Mouse (Mus musculus) testis, adult 2 months (tissue): Measurements from ENCODE around the gene Fam117a. TPM values are rescaled to one million over a fixed set of nuclear protein-coding genes. Genes with fewer than 3 reads are reported as not detected.

Experiments
- H3K27ac ChIP-seq: fragments of 200-500 bp; 2 replicates; pipeline ENCODE4 v1.5.1; 2012; ENCODE audit warnings: low read depth, low read length; ENCODE audit not compliant: control insufficient read depth, insufficient read depth
- H3K27me3 ChIP-seq: fragments of 200-500 bp; 2 replicates; pipeline ENCODE4 v1.6.1; 2012; ENCODE audit warnings: mild to moderate bottlenecking, low read length, moderate library complexity; ENCODE audit not compliant: control insufficient read depth, insufficient read depth
- H3K36me3 ChIP-seq: fragments of 200-500 bp; 2 replicates; pipeline ENCODE4 v1.6.1; 2012; ENCODE audit warnings: mild to moderate bottlenecking, low read length; ENCODE audit not compliant: control insufficient read depth, insufficient read depth
- H3K4me1 ChIP-seq: fragments of 200-500 bp; 2 replicates; pipeline ENCODE4 v1.6.1; 2012; ENCODE audit warnings: low read length; ENCODE audit not compliant: control insufficient read depth, insufficient read depth
- H3K4me3 ChIP-seq: fragments of 200-500 bp; 2 replicates; pipeline ENCODE4 v1.5.1; 2012; ENCODE audit warnings: low read depth, mild to moderate bottlenecking, low read length, moderate library complexity, mixed read lengths; ENCODE audit not compliant: control insufficient read depth
- CTCF ChIP-seq: fragments of 200-500 bp; IDR thresholded peaks from 2 replicates; pipeline ENCODE4 v1.5.1; 2012; ENCODE audit warnings: low read depth, mild to moderate bottlenecking, inconsistent platforms, low read length, moderate library complexity; ENCODE audit not compliant: control insufficient read depth, insufficient read depth, insufficient replicate concordance
- POLR2A ChIP-seq: fragments of 200-500 bp; IDR thresholded peaks from 2 replicates; pipeline ENCODE4 v1.6.1; 2012; ENCODE audit warnings: low read depth, mild to moderate bottlenecking, inconsistent platforms, low read length, moderate library complexity; ENCODE audit not compliant: control insufficient read depth
- polyA plus RNA-seq: library from polyadenylated mRNA; depleted of rRNA; stranded (reverse); fragments of >200 nt; gene quantifications from 2 replicates; pipeline ENCODE4 v1.2.3, GENCODE M21; 2012

The Fam117a gene
- polyA plus RNA-seq, 1 experiment: 16.7 TPM

DNA sequence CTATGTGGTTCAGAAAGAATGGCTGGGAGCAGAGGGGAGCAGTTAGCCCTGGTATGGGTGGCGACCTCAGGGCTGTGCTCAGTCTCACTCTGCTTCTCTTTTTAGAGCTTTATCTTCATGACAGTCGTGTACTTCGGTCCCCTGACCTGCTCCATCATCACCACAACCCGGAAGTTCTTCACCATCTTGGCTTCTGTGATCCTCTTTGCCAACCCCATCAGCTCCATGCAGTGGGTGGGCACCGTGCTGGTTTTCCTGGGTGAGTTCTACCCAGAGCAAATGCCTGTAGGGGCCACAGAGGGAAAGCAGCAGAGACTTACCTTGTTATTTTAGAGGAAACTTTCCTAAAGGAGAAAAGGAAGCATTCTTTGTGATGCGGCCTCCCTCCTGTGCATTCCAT, 53.6 kb downstream of the Fam117a start:
- H3K36me3 ChIP-seq: peaks cover 1% of the 10 kb centered on the region; the same call in 1 of the 2 replicates
- TF ChIP-seq CTCF (no peak), POLR2A (no peak)
- H3K4me3 ChIP-seq: no peak overlapping the region
- H3K4me1 ChIP-seq: no peaks in the 10 kb centered on the region
- H3K27me3 ChIP-seq: no peaks in the 10 kb centered on the region
- H3K27ac ChIP-seq: no peak overlapping the region

DNA sequence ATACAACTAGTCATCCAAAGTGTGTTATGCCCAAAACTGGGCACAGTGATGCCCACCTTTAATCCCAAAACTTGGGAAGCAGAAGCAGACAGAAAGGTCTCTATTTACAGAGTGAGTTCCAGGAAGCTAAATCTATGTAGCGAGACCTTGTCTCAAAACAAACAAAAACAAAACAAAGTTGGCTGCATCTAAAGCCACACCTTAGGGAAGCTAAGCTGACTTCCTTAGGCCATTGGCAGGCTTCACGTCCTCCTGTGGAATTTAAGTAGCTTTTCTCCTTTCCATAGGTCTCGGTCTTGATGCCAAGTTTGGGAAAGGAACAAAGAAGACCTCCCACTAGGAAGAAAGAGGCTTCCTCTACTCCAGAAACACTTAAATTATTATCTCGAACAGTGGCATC, 54.4 kb downstream of the Fam117a start:
- H3K4me3 ChIP-seq: no peak overlapping the region
- peaks cover 1% of the 10 kb centered on the region; the same call in 1 of the 2 replicates for H3K36me3 ChIP-seq
- no peak overlapping the region for H3K27ac ChIP-seq
- no peaks in the 10 kb centered on the region for H3K27me3 ChIP-seq
- H3K4me1 ChIP-seq: no peaks in the 10 kb centered on the region
- TF ChIP-seq POLR2A (no peak), CTCF (no peak)

DNA sequence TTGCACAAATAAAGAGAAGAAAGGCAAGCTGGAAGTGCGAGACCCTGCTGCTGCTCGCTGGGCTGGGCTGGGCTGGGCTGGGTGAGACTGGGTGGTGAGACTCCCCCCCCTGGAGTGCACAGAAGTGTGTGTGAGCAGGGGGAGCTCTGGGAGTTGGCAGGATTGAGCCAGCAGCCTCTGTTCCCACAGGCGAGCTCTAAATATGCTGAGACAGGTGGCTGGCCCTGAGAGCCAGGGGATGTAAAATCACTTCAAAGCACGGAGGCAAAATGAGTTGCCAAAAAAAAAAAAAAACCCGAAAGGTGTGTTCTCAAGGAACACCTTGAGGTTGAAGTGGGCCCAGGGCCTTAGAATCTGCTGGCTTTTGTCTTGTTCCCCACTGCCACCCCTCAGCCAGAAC, 54.9 kb downstream of the Fam117a start:
- H3K4me1 ChIP-seq: no peaks in the 10 kb centered on the region
- no peak overlapping the region for H3K4me3 ChIP-seq
- TF ChIP-seq POLR2A (no peak), CTCF (no peak)
- no peak overlapping the region for H3K27ac ChIP-seq
- H3K27me3 ChIP-seq: no peaks in the 10 kb centered on the region
- H3K36me3 ChIP-seq: peaks cover 1% of the 10 kb centered on the region; the same call in 1 of the 2 replicates

DNA sequence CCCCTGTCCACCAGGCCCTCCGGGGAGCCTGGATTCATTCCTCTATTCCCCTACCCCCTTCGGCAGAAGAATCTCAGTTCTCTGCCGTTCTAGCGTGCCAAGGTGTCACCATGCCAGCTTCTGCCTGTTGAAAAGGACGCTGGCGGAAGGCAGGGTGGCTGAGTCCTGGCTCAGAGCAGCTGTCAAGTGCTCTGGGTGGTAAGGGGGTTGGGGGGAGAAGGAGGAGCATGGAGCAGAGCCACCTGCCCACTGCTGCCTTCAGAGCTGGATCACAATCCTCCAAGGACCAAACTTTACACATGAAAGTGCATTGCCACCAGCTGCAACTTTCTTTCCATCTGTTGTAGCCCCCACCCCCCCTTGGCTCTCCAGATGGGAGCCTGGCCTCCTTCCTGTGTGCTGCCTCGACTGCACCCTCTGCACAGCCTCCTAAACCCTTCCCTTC, 55.4 kb downstream of the Fam117a start:
- Histone ChIP-seq H3K27ac (no peak overlapping the region), H3K27me3 (no peaks in the 10 kb centered on the region), H3K36me3 (peaks cover 1% of the 10 kb centered on the region; the same call in 1 of the 2 replicates), H3K4me1 (no peaks in the 10 kb centered on the region), H3K4me3 (no peak overlapping the region)
- no peak for TF ChIP-seq POLR2A
- TF ChIP-seq CTCF: no peak

DNA sequence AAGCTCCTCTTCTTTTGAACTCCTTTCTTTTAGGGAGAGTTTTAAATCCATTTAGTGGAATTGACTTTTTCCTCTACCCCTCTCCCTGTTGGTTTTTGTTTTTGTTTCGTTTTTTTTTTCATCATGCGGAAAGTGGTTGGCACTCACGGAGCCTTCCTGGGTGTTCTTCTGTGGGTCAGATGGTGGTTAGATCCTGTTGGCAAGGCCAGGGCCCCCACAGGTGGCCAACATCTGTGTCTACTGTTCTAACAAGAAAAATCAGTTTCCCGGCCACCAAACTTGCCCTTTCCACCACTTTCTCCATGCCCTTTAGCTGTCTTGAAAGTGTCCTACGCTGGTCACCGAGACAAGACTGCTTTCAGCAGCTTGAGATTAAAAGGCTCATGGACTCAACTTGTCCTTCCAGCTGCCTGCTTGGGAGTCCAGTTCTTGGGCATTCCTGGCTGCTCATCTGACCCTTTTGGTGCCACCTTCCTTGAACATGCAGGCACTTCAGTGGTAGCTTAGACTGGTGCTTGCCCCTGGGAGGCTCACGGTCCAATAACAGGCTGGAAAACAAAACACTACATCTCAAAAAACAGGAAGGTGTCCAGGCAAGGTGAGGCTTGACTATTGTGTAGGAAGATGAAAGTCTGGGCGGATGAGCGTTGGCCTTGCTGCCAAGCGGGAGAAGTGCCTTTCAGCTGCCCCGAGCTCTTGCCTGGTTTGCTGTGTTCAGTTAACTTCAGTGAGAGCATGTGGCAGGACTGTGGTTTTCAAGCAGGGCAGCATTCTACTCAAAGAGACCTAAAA, 56.1 kb downstream of the Fam117a start:
- H3K27me3 ChIP-seq: no peaks in the 10 kb centered on the region
- no peak overlapping the region for H3K4me3 ChIP-seq
- H3K27ac ChIP-seq: no peak overlapping the region
- TF ChIP-seq POLR2A (no peak), CTCF (no peak)
- no peaks in the 10 kb centered on the region; the same call in 1 of the 2 replicates for H3K4me1 ChIP-seq
- peaks cover 1% of the 10 kb centered on the region; the same call in 1 of the 2 replicates for H3K36me3 ChIP-seq

DNA sequence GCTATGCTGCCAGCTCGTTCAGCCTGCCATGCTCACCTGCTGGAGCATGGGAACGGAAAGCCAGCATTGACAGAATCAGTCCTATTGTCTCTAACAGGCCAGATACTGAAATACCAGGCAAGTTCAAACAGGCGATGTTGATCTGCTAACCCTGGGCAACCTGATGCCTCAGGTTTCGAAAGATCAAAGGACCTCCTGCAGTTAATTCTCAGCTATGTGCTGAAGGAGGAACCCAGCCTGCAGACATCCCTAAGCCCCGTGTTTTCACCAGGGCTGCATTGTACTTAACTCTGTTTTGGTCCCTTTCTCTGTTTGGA, 56.6 kb downstream of the Fam117a start:
- peaks cover 1% of the 10 kb centered on the region; the same call in 1 of the 2 replicates for H3K36me3 ChIP-seq
- no peaks in the 10 kb centered on the region for H3K27me3 ChIP-seq
- no peak for TF ChIP-seq POLR2A
- no peak for TF ChIP-seq CTCF
- H3K27ac ChIP-seq: no peak overlapping the region
- H3K4me1 ChIP-seq: peaks cover 2% of the 10 kb centered on the region; the same call in 1 of the 2 replicates
- H3K4me3 ChIP-seq: no peak overlapping the region

DNA sequence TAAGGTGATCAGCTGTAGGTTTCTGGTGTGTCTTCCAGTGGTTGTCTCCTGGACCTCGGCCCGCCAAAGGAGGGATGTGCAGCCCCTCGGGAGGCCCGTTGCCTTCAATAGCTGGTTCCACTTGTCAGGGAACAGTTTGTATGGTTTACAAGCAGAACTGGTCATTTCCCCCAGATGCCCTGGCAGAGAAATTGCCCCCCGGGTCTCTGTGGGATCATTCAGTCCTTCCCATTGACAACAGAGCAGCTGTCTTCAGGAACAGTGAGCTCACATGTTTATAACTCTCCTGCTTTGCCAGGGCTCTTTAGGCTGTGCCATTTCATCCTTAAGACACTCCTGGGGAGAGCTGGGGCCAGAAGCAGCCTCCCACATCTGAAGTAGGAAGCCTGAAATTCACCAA, 57.3 kb downstream of the Fam117a start:
- peaks cover 2% of the 10 kb centered on the region; the same call in 1 of the 2 replicates for H3K4me1 ChIP-seq
- no peak overlapping the region for H3K27ac ChIP-seq
- TF ChIP-seq POLR2A (no peak), CTCF (no peak)
- no peak overlapping the region for H3K4me3 ChIP-seq
- peaks cover 1% of the 10 kb centered on the region; the same call in 1 of the 2 replicates for H3K36me3 ChIP-seq
- H3K27me3 ChIP-seq: no peaks in the 10 kb centered on the region
